Mouse (Mus musculus) heart, embryonic 15.5 days (tissue): ENCODE measurements around the gene Fli1. TPM values are rescaled to one million over a fixed set of nuclear protein-coding genes. Genes with fewer than 3 reads are reported as not detected.

ENCODE experiments used
- ATAC-seq: fragments of 200-750 bp; cut with Nextera tagmentation; replicated peaks from 2 replicates; pipeline ENCODE4 v1.8.0; 2017; ENCODE audit warnings: low read depth, moderate TSS enrichment; ENCODE audit not compliant: insufficient number of reproducible peaks, insufficient read depth, low FRiP score
- H3K27ac ChIP-seq: fragments of 300-500 bp; sonication (generic); 2 replicates; pipeline ENCODE4 v1.5.1; 2015; ENCODE audit warnings: mild to moderate bottlenecking, inconsistent platforms
- H3K27me3 ChIP-seq: fragments of 300-500 bp; sonication (generic); 2 replicates; pipeline ENCODE4 v1.6.1; 2015; ENCODE audit warnings: inconsistent platforms
- H3K36me3 ChIP-seq: fragments of 300-500 bp; sonication (generic); 2 replicates; pipeline ENCODE4 v1.6.1; 2015; ENCODE audit warnings: mild to moderate bottlenecking, inconsistent platforms
- H3K4me1 ChIP-seq: fragments of 300-500 bp; sonication (generic); replicated peaks from 2 replicates; pipeline ENCODE4 v1.6.1; 2015; ENCODE audit warnings: inconsistent platforms
- H3K4me2 ChIP-seq: fragments of 300-500 bp; sonication (generic); 2 replicates; pipeline ENCODE4 v1.6.1; 2015; ENCODE audit warnings: inconsistent platforms, mild to moderate bottlenecking, moderate library complexity
- H3K4me3 ChIP-seq: fragments of 300-500 bp; sonication (generic); 2 replicates; pipeline ENCODE4 v1.5.1; 2015; ENCODE audit warnings: mild to moderate bottlenecking, inconsistent platforms
- H3K9ac ChIP-seq: fragments of 300-500 bp; sonication (generic); 2 replicates; pipeline ENCODE4 v1.6.1; 2015; ENCODE audit warnings: mild to moderate bottlenecking, inconsistent platforms
- H3K9me3 ChIP-seq: fragments of 300-500 bp; sonication (generic); replicated peaks from 2 replicates; pipeline ENCODE4 v1.6.1; 2016; ENCODE audit warnings: inconsistent platforms
- WGBS: fragments of 180-500 bp; shearing (Covaris S2); methylation state at CpG from one replicate; pipeline ENCODE4 v1.1.7; 2015; ENCODE audit warnings: mixed read lengths; 5-methylcytosine and 5-hydroxymethylcytosine counted together
- polyA plus RNA-seq: library from polyadenylated mRNA; unstranded; fragments of >200 nt; fragmentation: Nextera tagmentation; extraction: Ambion mirVana; gene quantifications from 2 replicates; pipeline ENCODE4 v1.2.1, GENCODE M21; 2015

Fli1 gene
- polyA plus RNA-seq, 1 experiment from 2014 or later, result 21.8 TPM

DNA sequence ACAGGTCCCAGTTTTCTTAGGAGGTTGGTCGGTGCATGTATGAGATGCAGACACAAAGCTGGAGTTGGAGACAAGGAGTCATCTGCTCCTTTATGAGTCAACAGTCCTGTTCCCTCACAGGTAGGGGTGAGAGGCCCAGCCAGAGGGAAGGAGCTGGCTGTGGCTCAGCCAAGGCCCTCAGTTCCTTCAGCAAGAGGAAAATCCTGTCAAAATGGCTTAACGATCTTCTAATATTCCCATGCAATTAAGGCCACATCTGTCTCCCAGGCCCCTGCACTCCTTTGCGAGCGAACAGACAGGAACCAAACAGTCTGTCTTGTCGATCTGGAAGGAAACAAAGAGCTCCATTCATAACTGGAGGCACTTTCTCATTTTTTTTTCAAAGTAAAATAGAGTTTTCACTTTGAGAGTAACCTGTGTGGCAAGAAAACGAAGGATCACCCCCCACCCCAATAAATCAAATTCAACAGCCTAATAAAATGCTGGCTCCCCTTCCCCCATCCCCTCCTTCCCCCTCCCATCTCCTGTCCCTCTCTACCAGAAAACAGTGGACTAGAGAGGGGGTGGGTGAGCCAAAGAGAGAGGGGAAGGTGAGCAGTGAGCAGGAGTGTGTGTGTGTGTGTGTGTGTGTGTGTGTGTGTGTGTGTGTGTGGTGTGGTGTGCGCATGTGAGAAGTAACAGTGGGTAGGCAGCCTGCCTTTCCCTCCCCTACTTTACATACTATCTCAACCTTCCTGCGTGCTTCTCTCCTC lies 47.6 kb downstream of the Fli1 start:
- H3K27ac ChIP-seq, result no peak overlapping the region
- peaks cover 10% of the 10 kb centered on the region; the same call in 1 of the 2 replicates for H3K4me1 ChIP-seq
- no peak for ATAC-seq
- H3K4me2 ChIP-seq, result 0 out of 2 replicates have a peak overlapping the region, but pooled peaks have one; percentile 3
- no peak overlapping the region for H3K4me3 ChIP-seq
- no peaks in the 10 kb centered on the region for H3K36me3 ChIP-seq
- no peaks in the 10 kb centered on the region for H3K27me3 ChIP-seq
- H3K9me3 ChIP-seq, result no peaks in the 10 kb centered on the region
- 41% methylated on average over 8 of the region's 8 CpGs for WGBS
- H3K9ac ChIP-seq, result no peak overlapping the region

DNA sequence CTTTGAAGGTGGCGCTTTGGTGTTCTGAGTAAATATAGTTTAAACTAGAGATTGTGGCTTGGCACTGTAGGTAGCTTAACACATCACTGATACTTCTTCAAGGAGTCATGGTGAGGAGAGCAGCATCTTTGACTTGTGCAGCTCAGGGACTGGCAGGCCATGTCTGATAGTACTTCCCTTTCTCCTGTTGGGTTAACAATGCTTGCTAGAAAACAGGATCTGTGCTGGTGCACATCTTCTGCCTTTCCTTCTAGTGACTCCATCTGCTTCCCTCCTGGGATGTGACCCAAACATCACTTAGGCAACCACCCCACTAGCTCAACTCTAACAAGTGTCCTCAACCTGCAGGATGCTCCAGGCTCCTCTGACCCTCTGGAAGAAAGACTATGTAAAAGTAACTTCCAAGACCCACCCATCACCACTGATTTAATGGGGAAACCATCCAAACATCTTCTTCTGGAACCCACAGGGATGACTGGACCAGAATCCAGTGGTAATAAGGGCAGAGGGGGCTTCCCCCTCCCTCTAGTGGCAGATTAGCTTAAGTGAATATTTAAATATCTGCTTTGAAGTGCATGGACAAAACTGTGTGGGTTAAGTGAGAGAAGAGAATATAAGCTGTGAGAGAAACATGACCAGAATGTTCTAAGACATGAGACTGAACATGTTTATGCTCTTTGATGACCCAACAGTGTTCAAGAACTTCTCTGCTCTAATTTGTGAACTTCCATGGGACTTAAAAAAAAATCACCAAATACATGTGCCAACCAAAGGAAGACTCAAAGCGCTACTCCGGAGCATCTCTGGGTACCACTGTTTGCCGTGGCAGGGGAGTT lies 48.9 kb downstream of the Fli1 start:
- ATAC-seq, result no peak
- no peak overlapping the region for H3K4me2 ChIP-seq
- WGBS, result 78% methylated on average over 4 of the region's 4 CpGs
- H3K4me1 ChIP-seq, result peaks cover 10% of the 10 kb centered on the region; the same call in 1 of the 2 replicates
- no peak overlapping the region for H3K9ac ChIP-seq
- no peaks in the 10 kb centered on the region for H3K27me3 ChIP-seq
- no peaks in the 10 kb centered on the region for H3K36me3 ChIP-seq
- no peak overlapping the region for H3K4me3 ChIP-seq
- H3K27ac ChIP-seq, result no peak overlapping the region
- no peaks in the 10 kb centered on the region for H3K9me3 ChIP-seq

DNA sequence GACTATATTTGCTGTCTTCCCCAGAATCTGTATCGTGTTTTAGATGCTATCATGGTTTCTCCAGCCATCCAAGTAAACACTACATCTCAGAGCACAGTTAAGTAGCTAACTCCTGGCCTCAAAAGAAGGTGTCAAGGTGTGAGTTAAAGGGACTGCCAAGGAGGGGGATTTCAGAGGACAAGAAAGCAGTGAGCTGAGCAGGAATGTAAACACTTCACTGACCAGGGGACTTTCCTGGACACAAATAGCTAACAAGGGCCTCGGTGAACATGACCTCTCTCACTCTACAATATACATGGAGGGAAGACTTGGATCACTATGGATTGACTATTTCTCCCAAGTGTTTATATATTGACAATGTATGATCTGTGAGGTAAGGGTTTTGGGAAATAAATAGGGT lies 49.9 kb downstream of the Fli1 start:
- Histone ChIP-seq H3K4me3 (no peak overlapping the region), H3K9me3 (no peaks in the 10 kb centered on the region)
- 61% methylated on average over 2 of the region's 2 CpGs for WGBS

DNA sequence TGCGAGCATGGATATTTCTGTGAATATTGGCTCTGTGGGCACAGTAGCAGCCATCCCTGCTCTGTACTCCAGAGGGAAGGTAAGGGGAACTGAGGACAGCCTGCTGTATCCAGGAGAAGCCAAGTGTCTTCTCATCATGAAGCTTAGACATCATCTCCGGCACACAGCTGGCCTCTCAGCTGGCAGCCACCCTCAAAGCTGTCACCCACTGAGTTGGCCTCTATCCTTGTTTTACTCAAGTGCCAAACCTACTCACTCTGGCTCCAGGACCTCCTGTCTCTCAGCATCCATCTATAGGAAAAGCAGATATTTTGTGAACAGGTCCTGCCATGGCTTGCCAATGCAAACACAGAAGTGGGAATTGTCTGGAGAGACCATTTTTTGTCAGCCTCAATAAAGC lies 51.2 kb downstream of the Fli1 start:
- no peak for ATAC-seq
- H3K27ac ChIP-seq, result no peak overlapping the region
- no peak overlapping the region for H3K4me2 ChIP-seq
- H3K9ac ChIP-seq, result no peak overlapping the region
- 85% methylated on average over 2 of the region's 2 CpGs for WGBS
- no peaks in the 10 kb centered on the region for H3K9me3 ChIP-seq
- no peak overlapping the region for H3K4me3 ChIP-seq
- no peaks in the 10 kb centered on the region for H3K36me3 ChIP-seq
- no peaks in the 10 kb centered on the region for H3K27me3 ChIP-seq
- H3K4me1 ChIP-seq, result peaks cover 10% of the 10 kb centered on the region; the same call in 1 of the 2 replicates

More for the DNA sequence above, 49.9 kb downstream of the Fli1 start:
- Histone ChIP-seq H3K27me3 (no peaks in the 10 kb centered on the region), H3K4me1 (peaks cover 10% of the 10 kb centered on the region; the same call in 1 of the 2 replicates), H3K27ac (no peak overlapping the region), H3K36me3 (no peaks in the 10 kb centered on the region), H3K9ac (no peak overlapping the region), H3K4me2 (no peak overlapping the region)
- no peak for ATAC-seq

DNA sequence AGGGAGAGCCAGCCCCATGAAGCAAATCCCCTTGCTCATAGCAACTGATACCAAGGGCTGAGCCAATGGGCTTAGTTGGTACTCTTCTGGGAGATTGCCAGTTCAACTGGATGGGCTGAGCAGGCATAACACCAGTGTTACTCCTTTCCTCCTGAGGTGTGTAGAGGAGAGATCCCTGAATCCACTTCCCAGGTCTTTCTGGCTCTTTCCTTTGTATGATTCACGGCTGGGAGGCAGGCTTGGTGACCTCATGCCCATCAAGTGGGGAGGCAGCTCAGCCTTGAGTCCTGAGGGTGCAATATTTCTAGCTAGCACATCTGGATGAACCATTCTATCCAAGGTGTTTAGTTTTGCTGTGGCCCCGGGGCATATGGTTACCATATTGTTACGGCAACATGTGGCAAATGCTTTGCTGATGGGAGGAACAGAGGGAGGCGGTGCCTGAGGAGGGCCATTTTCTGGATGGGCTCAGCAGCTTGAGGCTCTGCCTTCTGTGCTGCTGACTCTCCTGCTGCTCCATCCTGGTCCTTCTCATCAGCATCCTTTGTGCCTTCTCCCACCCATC lies 52.8 kb downstream of the Fli1 start:
- 78% methylated on average over 4 of the region's 4 CpGs for WGBS
- no peaks in the 10 kb centered on the region for H3K27me3 ChIP-seq
- H3K4me3 ChIP-seq, result no peak overlapping the region
- no peak; the same call in 1 of the 2 replicates for ATAC-seq
- H3K9me3 ChIP-seq, result no peaks in the 10 kb centered on the region
- H3K27ac ChIP-seq, result no peak overlapping the region
- no peak overlapping the region for H3K4me2 ChIP-seq
- H3K4me1 ChIP-seq, result 0 out of 2 replicates have a peak, but pooled peaks cover 4% of the 10 kb centered on the region
- no peak overlapping the region for H3K9ac ChIP-seq
- no peaks in the 10 kb centered on the region for H3K36me3 ChIP-seq

DNA sequence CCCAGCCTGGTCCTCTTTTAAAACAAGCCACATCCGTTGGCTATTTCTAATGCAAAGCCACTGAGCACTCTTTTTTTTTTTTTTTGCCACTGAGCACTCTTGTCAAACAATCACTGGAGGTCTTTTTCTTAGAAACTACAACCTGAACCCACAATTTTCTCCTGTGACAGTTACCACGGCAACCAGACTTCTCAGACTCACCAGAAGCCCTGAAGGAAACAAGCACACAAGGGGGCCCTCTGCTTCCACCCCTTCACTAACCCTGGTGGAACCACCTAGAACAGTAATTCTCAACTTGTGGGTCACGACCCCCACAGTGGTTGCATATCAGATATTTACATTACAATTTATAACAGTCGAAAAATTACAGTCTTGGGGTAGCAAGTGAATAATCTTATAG lies 53.3 kb downstream of the Fli1 start:
- no peak for ATAC-seq
- Histone ChIP-seq H3K27me3 (no peaks in the 10 kb centered on the region), H3K9me3 (no peaks in the 10 kb centered on the region), H3K4me2 (no peak overlapping the region), H3K4me1 (peaks cover 4% of the 10 kb centered on the region), H3K4me3 (no peak overlapping the region), H3K36me3 (no peaks in the 10 kb centered on the region), H3K9ac (no peak overlapping the region), H3K27ac (no peak overlapping the region)
- WGBS, result 56% methylated on average over 4 of the region's 4 CpGs

DNA sequence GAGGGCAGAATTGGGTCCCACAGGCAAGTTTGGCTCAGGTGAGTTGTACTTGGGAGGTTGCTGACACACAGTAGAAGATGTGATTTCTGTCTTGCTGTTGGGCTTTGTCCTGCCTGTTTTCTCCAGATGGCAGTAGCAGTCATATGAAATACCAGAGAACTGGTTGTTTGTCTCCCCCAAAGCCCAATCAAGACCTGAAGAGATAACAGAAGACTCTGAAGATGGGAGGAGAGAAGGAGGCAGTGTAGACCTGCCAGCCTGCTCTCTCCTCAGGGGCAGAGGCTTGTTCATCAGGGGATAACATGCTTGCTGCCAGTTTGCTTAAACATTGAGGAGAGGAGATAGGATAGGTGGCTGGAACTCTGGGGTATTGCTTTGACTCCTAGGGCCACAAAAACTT lies 54.0 kb downstream of the Fli1 start:
- ATAC-seq, result no peak
- H3K4me1 ChIP-seq, result peaks cover 5% of the 10 kb centered on the region
- no peak overlapping the region for H3K27ac ChIP-seq
- no peaks in the 10 kb centered on the region for H3K9me3 ChIP-seq
- no peak overlapping the region for H3K4me3 ChIP-seq
- H3K4me2 ChIP-seq, result no peak overlapping the region
- no peaks in the 10 kb centered on the region for H3K36me3 ChIP-seq
- H3K27me3 ChIP-seq, result no peaks in the 10 kb centered on the region
- no peak overlapping the region for H3K9ac ChIP-seq

DNA sequence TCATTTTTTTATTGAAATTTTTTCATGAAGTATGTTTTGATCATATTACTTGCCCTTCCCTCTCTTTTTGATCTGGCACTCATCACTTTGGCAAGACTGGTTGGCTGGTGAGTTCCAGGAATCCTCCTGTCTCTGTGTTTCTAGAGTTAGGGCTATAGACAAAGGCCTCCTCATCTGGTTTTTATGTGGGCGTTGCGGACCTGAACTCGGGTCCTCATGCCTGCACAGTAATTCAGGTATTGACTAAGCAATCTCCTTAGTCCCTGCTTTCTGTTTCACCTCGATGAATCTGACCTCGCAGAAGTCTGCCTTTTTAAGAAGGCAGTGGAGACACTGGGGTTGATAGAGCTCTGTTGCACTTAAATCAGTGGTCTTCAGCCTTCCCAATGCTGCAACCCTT lies 54.8 kb downstream of the Fli1 start:
- no peaks in the 10 kb centered on the region for H3K36me3 ChIP-seq
- H3K27ac ChIP-seq, result no peak overlapping the region
- no peak for ATAC-seq
- no peak overlapping the region for H3K9ac ChIP-seq
- H3K4me2 ChIP-seq, result no peak overlapping the region
- 82% methylated on average over 5 of the region's 5 CpGs for WGBS
- H3K9me3 ChIP-seq, result no peaks in the 10 kb centered on the region
- H3K4me3 ChIP-seq, result no peak overlapping the region
- H3K4me1 ChIP-seq, result peaks cover 5% of the 10 kb centered on the region
- no peaks in the 10 kb centered on the region for H3K27me3 ChIP-seq

DNA sequence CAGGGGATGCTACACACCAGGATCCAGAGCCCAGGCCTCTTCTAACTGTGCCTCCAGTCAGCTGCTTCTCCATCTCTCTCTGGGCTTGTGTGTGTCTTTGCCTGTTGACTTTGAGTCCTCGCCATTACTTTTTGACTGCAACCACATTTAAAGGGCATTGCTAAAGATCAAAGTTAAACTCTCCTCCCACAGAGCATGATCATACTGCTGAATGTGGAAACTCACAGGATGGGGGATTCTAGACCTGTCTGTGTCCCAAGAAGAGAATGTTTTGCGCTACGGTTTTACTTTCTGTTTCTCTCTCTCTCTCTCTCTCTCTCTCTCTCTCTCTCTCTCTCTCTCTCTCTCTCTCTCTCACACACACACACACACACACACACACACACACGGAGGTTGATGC lies 55.3 kb downstream of the Fli1 start:
- Histone ChIP-seq H3K4me3 (no peak overlapping the region), H3K27me3 (no peaks in the 10 kb centered on the region), H3K9ac (no peak overlapping the region), H3K36me3 (no peaks in the 10 kb centered on the region), H3K4me1 (peaks cover 5% of the 10 kb centered on the region), H3K27ac (no peak overlapping the region), H3K4me2 (no peak overlapping the region), H3K9me3 (no peaks in the 10 kb centered on the region)
- WGBS, result 75% methylated on average over 4 of the region's 4 CpGs
- no peak for ATAC-seq

DNA sequence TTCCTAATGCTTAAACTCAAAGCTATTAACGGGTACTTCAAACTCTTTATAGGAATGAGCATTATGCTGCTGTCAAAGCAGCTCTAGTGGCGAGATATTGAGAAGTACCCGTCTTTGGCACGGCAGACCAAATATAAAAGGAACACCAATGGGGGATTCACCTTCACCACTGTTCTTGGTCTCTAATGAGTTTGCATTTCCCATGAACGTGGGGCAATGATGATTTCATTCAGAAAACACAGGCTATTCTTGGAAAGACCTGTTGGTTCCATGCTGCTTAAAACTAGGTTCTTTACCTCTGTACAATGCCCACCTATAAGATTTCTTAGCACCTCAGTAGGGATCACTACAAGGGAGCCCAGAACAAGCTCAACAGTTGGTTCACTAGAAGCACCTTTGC lies 62.2 kb downstream of the Fli1 start:
- WGBS, result 65% methylated on average over 5 of the region's 5 CpGs
- H3K9me3 ChIP-seq, result no peaks in the 10 kb centered on the region
- H3K27me3 ChIP-seq, result no peaks in the 10 kb centered on the region
- H3K27ac ChIP-seq, result no peak overlapping the region
- peaks cover 34% of the 10 kb centered on the region for H3K4me1 ChIP-seq
- no peak overlapping the region for H3K4me3 ChIP-seq
- no peak overlapping the region for H3K9ac ChIP-seq
- no peaks in the 10 kb centered on the region for H3K36me3 ChIP-seq
- no peak overlapping the region for H3K4me2 ChIP-seq
- no peak for ATAC-seq

DNA sequence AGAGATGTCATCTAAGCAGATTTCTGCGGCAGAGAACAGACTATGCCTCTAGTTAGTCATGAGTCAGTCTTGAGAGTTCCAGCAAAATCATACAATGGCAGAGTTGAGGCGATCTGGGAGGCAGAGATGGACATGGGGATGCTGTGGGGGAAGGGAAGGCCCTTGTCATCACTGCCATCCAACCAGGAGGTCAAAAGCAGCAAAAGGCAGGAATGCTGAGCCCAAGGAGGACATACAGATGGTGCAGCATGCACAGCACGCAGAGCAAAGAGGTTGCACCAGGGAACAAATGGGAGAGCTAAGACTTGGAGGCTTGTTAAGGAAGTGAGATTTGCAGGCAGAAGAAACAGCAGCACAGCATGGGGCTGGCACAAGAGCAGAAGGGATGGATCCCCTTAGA lies 63.9 kb downstream of the Fli1 start:
- H3K4me2 ChIP-seq, result no peak overlapping the region
- no peak for ATAC-seq
- H3K4me1 ChIP-seq, result peaks cover 32% of the 10 kb centered on the region
- H3K4me3 ChIP-seq, result no peak overlapping the region
- no peak overlapping the region for H3K27ac ChIP-seq
- no peaks in the 10 kb centered on the region for H3K27me3 ChIP-seq
- no peak overlapping the region for H3K9ac ChIP-seq
- no peaks in the 10 kb centered on the region for H3K36me3 ChIP-seq
- 49% methylated on average over 3 of the region's 3 CpGs for WGBS
- H3K9me3 ChIP-seq, result no peaks in the 10 kb centered on the region
